Mouse (Mus musculus) stomach, postnatal 0 days (tissue): ENCODE results near the gene Rbm33. TPM values are rescaled to one million over a fixed set of nuclear protein-coding genes. Genes with fewer than 3 reads are reported as not detected.

ENCODE experiments used
- ATAC-seq: fragments of 200-750 bp; cut with Nextera tagmentation; 2 replicates; pipeline ENCODE4 v1.8.0; 2017; ENCODE audit not compliant: low FRiP score, low TSS enrichment
- DNase-seq: peaks from one replicate; pipeline ENCODE4 v3.0.0-alpha.2; 2016; ENCODE audit warnings: low spot score
- H3K27ac ChIP-seq: fragments of 300-500 bp; sonication (generic); replicated peaks from 2 replicates; pipeline ENCODE4 v1.5.1; 2014; ENCODE audit warnings: mild to moderate bottlenecking, control low read depth
- H3K27me3 ChIP-seq: fragments of 300-500 bp; sonication (generic); 2 replicates; pipeline ENCODE4 v1.6.1; 2014; ENCODE audit warnings: low read length; ENCODE audit not compliant: control insufficient read depth, insufficient read depth
- H3K36me3 ChIP-seq: fragments of 300-500 bp; sonication (generic); 2 replicates; pipeline ENCODE4 v1.6.1; 2014; ENCODE audit warnings: low read length, mixed read lengths; ENCODE audit not compliant: control insufficient read depth, insufficient read depth
- H3K4me1 ChIP-seq: fragments of 300-500 bp; sonication (generic); replicated peaks from 2 replicates; pipeline ENCODE4 v1.6.1; 2014; ENCODE audit warnings: antibody characterized with exemption; ENCODE audit not compliant: control insufficient read depth, insufficient read depth
- H3K4me2 ChIP-seq: fragments of 300-500 bp; sonication (generic); replicated peaks from 2 replicates; pipeline ENCODE4 v1.6.1; 2014; ENCODE audit warnings: low read depth, mild to moderate bottlenecking, control low read depth, moderate library complexity
- H3K4me3 ChIP-seq: fragments of 300-500 bp; sonication (generic); 2 replicates; pipeline ENCODE4 v1.5.1; 2014; ENCODE audit warnings: low read depth, low read length, control low read depth
- H3K9ac ChIP-seq: fragments of 300-500 bp; sonication (generic); 2 replicates; pipeline ENCODE4 v1.6.1; 2014; ENCODE audit warnings: mild to moderate bottlenecking, low read length, control low read depth, mixed read lengths
- H3K9me3 ChIP-seq: fragments of 300-500 bp; sonication (generic); 2 replicates; pipeline ENCODE4 v1.6.1; 2016; ENCODE audit warnings: low read length; ENCODE audit not compliant: control insufficient read depth
- CTCF ChIP-seq: IDR thresholded peaks from 2 replicates; pipeline ENCODE4 v1.5.1; 2016; ENCODE audit warnings: antibody characterized with exemption, low read depth, mild to moderate bottlenecking, moderate library complexity
- EP300 ChIP-seq: optimal IDR thresholded peaks from 2 replicates; pipeline ENCODE3; 2016; ENCODE audit warnings: antibody characterized with exemption
- WGBS: fragments of 180-500 bp; shearing (Covaris S2); extraction: QIAGEN DNeasy Blood & Tissue Kit; methylation state at CpG from one replicate; pipeline ENCODE4 v1.1.7; 2014; 5-methylcytosine and 5-hydroxymethylcytosine counted together
- polyA plus RNA-seq: library from polyadenylated mRNA; unstranded; fragments of >200 nt; fragmentation: Nextera tagmentation; extraction: Ambion mirVana; gene quantifications from 2 replicates; pipeline ENCODE4 v1.2.1, GENCODE M21; 2015

The Rbm33 gene
- polyA plus RNA-seq, 1 experiment from 2014 or later, result 4.7 TPM

DNA sequence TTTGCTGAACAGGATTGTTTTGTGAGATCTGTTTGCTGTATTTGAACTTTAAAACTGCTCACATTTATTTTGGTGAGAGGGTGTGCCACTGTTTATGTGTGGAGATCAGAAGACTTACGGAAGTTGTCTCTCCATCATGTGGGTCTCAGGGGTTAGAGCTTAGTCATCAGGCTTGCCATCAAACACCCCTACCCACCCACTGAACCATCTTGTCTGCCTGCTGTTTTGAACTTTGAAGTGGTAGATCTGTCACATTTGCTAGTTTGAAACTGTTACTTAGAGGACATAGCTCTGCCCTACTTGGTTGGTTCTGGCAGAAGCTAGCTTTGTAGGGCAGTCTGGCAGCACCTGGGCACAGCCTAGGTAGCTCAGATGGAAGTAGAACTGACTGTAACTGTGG lies 85.8 kb downstream of the Rbm33 start:
- ATAC-seq (no peak), DNase-seq (no peak)
- TF ChIP-seq EP300 (no peak), CTCF (no peak)
- H3K4me3 ChIP-seq, result no peak overlapping the region
- H3K4me2 ChIP-seq, result no peak overlapping the region
- H3K36me3 ChIP-seq, result no peaks in the 10 kb centered on the region
- 50% methylated on average over 1 of the region's 1 CpGs for WGBS
- peaks cover 6% of the 10 kb centered on the region; the same call in 1 of the 2 replicates for H3K4me1 ChIP-seq
- no peak overlapping the region for H3K9ac ChIP-seq
- H3K9me3 ChIP-seq, result no peaks in the 10 kb centered on the region
- H3K27ac ChIP-seq, result no peak overlapping the region
- H3K27me3 ChIP-seq, result no peaks in the 10 kb centered on the region

DNA sequence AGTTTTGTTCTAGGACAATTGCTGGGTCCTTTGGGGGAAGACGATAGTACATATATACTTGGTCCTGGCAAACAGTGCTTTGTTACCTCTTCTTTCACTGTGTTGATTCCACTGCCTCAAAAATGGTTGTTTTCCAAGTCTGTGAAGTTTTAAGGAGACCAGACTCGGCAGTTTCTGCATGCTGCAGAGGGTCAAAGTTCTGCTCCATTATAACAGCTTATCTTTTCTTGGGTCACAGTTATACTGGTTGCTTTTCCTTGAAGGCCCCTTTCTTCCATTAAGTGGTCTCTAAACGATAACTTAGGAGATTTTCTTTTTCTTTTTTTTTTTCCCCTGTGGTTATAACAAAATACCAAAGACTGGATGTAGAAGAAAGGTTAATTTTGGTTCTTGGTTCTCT lies 89.7 kb downstream of the Rbm33 start:
- H3K4me1 ChIP-seq, result no peaks in the 10 kb centered on the region
- H3K4me2 ChIP-seq, result no peak overlapping the region
- ATAC-seq (no peak), DNase-seq (no peak)
- no peak overlapping the region for H3K27ac ChIP-seq
- H3K4me3 ChIP-seq, result no peak overlapping the region
- TF ChIP-seq EP300, result no peak
- TF ChIP-seq CTCF, result no peak
- H3K9ac ChIP-seq, result no peak overlapping the region
- 60% methylated on average over 3 of the region's 3 CpGs for WGBS
- H3K9me3 ChIP-seq, result no peaks in the 10 kb centered on the region
- H3K36me3 ChIP-seq, result peaks cover 7% of the 10 kb centered on the region; the same call in 1 of the 2 replicates
- H3K27me3 ChIP-seq, result no peaks in the 10 kb centered on the region

DNA sequence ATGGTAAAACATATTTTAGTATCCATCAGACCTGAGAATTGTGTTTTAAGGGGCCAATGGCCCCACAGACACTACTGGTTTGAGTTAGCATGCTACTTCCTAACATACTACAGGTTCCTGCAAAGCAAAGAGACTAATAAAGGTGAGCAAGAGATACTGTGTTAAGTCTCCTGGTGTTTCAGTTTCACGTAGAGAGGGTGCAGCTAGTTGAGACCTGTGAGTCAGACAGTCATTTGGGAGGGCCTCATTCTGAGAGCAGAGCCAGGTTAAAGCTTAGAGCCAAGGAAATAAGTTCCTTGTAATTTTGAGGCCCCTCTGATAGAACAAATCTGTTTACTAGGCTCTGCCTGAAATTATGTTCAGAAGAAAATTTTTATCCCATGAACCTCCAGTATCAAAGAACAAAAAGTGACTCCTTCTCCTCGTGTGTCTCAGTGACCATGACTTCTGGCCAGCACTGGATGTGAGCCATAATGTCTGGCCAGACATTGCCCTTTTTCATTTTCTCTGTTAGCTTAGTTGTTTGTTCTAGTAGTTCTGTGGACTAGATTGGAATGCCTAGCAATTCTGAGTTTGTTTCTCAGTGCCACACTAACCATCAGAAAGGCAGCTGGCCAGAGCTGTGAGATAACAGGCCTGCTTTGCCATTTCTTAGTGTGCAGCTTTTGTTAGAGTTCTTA lies 95.2 kb downstream of the Rbm33 start:
- peak; percentile 38; the same call in 1 of the 2 replicates for ATAC-seq
- H3K4me3 ChIP-seq, result no peak overlapping the region
- no peaks in the 10 kb centered on the region for H3K27me3 ChIP-seq
- TF ChIP-seq EP300, result no peak
- no peak for TF ChIP-seq CTCF
- no peaks in the 10 kb centered on the region for H3K9me3 ChIP-seq
- no peak overlapping the region for H3K4me2 ChIP-seq
- H3K27ac ChIP-seq, result peak overlapping the region; percentile 59
- 39% methylated on average over 2 of the region's 2 CpGs for WGBS
- H3K4me1 ChIP-seq, result 0 out of 2 replicates have a peak, but pooled peaks cover 2% of the 10 kb centered on the region
- no peak overlapping the region for H3K9ac ChIP-seq
- peak; percentile 47 for DNase-seq
- peaks cover 27% of the 10 kb centered on the region; the same call in 1 of the 2 replicates for H3K36me3 ChIP-seq

DNA sequence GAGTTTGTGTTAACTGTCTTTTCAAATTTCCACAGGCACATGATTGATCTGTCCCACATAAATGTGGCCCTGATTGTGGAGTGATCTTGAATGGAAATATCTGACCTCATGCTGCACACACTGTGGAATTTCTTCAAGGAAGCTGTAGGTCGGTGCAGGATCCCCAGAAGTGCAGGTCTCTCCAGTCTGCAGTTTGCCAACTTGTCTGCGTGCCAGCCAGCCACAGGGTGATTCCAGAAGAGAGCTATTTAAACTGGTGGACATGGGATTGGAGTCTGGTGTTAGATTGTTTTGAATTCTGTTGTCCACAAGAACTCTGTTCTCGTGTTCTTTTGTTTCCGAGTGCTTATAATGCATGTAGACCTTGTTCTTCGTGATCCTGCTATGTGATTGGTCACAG lies 96.6 kb downstream of the Rbm33 start:
- TF ChIP-seq EP300 (no peak), CTCF (no peak)
- peaks cover 27% of the 10 kb centered on the region; the same call in 1 of the 2 replicates for H3K36me3 ChIP-seq
- no peaks in the 10 kb centered on the region for H3K27me3 ChIP-seq
- no peak overlapping the region for H3K4me2 ChIP-seq
- DNase-seq (no peak), ATAC-seq (no peak)
- 69% methylated on average over 5 of the region's 5 CpGs for WGBS
- peak overlapping the region; percentile 40; the same call in 1 of the 2 replicates for H3K27ac ChIP-seq
- H3K4me3 ChIP-seq, result no peak overlapping the region
- H3K4me1 ChIP-seq, result 0 out of 2 replicates have a peak, but pooled peaks cover 2% of the 10 kb centered on the region
- H3K9ac ChIP-seq, result no peak overlapping the region
- H3K9me3 ChIP-seq, result no peaks in the 10 kb centered on the region

DNA sequence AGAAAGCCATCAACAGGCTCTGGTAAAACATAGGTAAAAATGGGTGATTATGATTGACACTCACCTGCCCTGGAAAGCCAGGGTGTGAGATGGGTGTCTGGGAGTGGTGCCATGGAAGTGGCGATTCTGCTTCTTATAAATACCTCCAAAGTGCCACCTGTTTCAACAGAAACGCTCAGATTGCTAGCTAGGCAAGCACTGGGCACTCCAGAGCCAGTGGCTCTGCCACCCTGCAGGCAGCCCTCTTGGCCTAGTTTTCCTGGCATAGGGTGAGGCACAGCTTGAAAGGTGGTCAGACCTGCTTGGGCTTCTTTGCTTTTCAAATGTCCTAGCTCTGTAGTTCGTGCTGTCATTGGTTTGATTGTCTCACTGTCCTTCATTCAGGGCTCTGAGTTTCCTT lies 97.2 kb downstream of the Rbm33 start:
- no peaks in the 10 kb centered on the region for H3K27me3 ChIP-seq
- H3K9ac ChIP-seq, result no peak overlapping the region
- H3K9me3 ChIP-seq, result no peaks in the 10 kb centered on the region
- WGBS, result 63% methylated on average over 3 of the region's 3 CpGs
- 0 out of 2 replicates have a peak, but pooled peaks cover 2% of the 10 kb centered on the region for H3K4me1 ChIP-seq
- TF ChIP-seq CTCF (no peak), EP300 (no peak)
- ATAC-seq (no peak), DNase-seq (no peak)
- no peak overlapping the region for H3K4me3 ChIP-seq
- H3K4me2 ChIP-seq, result no peak overlapping the region
- H3K36me3 ChIP-seq, result peaks cover 27% of the 10 kb centered on the region; the same call in 1 of the 2 replicates
- H3K27ac ChIP-seq, result peak overlapping the region; percentile 40; the same call in 1 of the 2 replicates

DNA sequence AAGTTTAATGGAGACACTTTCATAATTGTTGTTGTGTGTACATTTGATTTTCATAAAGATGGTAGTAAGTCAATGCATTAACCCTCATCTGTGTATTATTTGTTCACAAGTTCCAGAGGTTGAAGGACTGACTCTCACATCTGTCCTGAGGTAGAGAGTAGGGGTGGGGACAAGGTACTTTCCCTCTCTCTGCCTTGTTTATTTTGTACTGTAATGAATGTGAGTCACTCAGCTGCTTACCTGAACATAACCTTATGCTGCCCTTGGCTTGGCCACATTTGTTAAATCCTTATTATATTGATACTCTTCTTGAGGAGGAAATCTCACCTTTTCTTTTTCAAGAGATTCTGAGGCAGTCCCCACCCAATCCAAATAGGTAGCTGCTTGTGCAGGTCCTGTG lies 99.1 kb downstream of the Rbm33 start:
- TF ChIP-seq CTCF (no peak), EP300 (no peak)
- Histone ChIP-seq H3K27ac (no peak overlapping the region), H3K27me3 (no peaks in the 10 kb centered on the region), H3K9me3 (no peaks in the 10 kb centered on the region), H3K4me1 (0 out of 2 replicates have a peak, but pooled peaks cover 2% of the 10 kb centered on the region), H3K9ac (no peak overlapping the region), H3K36me3 (peaks cover 23% of the 10 kb centered on the region; the same call in 1 of the 2 replicates), H3K4me3 (no peak overlapping the region), H3K4me2 (no peak overlapping the region)
- no peak for DNase-seq
- peak; percentile 80 for ATAC-seq
